Mouse (Mus musculus) megakaryocyte, embryonic 14.5 days (primary cell): ENCODE measurements around the gene Pcgf2. TPM values are rescaled to one million over a fixed set of nuclear protein-coding genes. Genes with fewer than 3 reads are reported as not detected.
"Not testable (repeated sequence)": the region's sequence is repeated elsewhere in the genome, so short reads cannot be mapped to it uniquely, and the experiment has no call there.

Source experiments
- H3K27me3 ChIP-seq: replicated peaks from 2 replicates; pipeline ENCODE3; 2012; ENCODE audit warnings: inconsistent platforms
- H3K36me3 ChIP-seq: replicated peaks from 2 replicates; pipeline ENCODE3; 2012; ENCODE audit warnings: low read length, inconsistent platforms, mixed read lengths
- H3K4me1 ChIP-seq: 2 replicates; pipeline ENCODE4 v1.6.1; 2012; ENCODE audit warnings: inconsistent platforms
- H3K4me3 ChIP-seq: replicated peaks from 2 replicates; pipeline ENCODE3; 2012; ENCODE audit warnings: moderate library complexity, mild to moderate bottlenecking, inconsistent platforms
- H3K9me3 ChIP-seq: 2 replicates; pipeline ENCODE4 v1.6.1; 2012; ENCODE audit warnings: inconsistent platforms
- FLI1 ChIP-seq: IDR thresholded peaks from 2 replicates; pipeline ENCODE4 v1.6.1; 2012; ENCODE audit warnings: low read length, inconsistent platforms, mixed read lengths
- GATA1 ChIP-seq: IDR thresholded peaks from 3 replicates; pipeline ENCODE4 v1.6.1; 2012; ENCODE audit warnings: mixed read lengths, low read length, inconsistent platforms, borderline replicate concordance
- polyA plus RNA-seq: library from polyadenylated mRNA; stranded (reverse); fragments of >175 nt; gene quantifications from 2 replicates; pipeline ENCODE4 v1.2.3, GENCODE M21; 2012; ENCODE audit warnings: low replicate concordance; ENCODE audit not compliant: insufficient read depth

Pcgf2 gene
- polyA plus RNA-seq, 1 experiment = 83.4 TPM

DNA sequence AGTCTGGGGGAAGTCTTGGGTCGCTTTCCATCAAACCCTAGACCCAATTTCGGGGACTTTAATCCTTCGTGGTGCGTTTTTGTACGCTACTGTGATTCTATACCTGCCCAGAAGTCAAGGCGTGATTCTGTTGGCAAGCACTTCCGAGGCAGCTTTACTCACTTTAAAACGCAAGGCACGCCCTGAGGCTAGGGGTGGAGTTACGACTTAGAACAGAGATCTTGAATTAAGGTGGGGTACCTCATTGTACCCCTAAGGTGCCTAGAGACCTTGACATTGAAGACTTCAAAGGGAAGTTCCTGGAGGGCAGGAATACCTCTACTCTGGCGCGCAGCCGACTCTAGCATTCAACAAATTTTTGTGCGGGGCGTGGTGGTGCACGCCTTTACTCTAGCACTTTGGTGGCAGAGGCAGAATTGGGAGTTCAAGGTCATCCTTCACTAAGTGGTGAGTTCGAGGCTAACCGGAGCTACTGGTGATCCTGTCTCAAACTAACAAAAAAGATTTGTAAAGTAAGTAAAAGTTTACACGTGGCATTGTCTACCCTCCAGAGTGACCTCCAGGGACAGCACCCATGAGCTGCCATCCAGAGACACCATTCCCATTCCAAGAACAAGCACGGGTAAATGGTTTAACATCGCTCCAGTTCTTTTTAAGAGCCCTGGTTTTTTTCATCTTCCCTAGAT, 37.9 kb downstream of the Pcgf2 start:
- peaks cover 63% of the 10 kb centered on the region for H3K27me3 ChIP-seq
- H3K4me3 ChIP-seq = peak overlapping the region; percentile 93
- peaks cover 8% of the 10 kb centered on the region; the same call in 1 of the 2 replicates for H3K9me3 ChIP-seq
- H3K36me3 ChIP-seq = peaks cover 20% of the 10 kb centered on the region
- TF ChIP-seq GATA1 = no peak
- TF ChIP-seq FLI1 = no peak
- peaks cover 71% of the 10 kb centered on the region for H3K4me1 ChIP-seq

- Histone ChIP-seq H3K36me3 (peaks cover 14% of the 10 kb centered on the region), H3K9me3 (peaks cover 8% of the 10 kb centered on the region; the same call in 1 of the 2 replicates), H3K4me1 (peaks cover 67% of the 10 kb centered on the region), H3K27me3 (peaks cover 64% of the 10 kb centered on the region), H3K4me3 (peak overlapping the region; percentile 93)
- no peak for TF ChIP-seq GATA1
These were observed 38.6 kb downstream of the Pcgf2 start for GRCm38 (mm10) chr11:97661648-97662133.

DNA sequence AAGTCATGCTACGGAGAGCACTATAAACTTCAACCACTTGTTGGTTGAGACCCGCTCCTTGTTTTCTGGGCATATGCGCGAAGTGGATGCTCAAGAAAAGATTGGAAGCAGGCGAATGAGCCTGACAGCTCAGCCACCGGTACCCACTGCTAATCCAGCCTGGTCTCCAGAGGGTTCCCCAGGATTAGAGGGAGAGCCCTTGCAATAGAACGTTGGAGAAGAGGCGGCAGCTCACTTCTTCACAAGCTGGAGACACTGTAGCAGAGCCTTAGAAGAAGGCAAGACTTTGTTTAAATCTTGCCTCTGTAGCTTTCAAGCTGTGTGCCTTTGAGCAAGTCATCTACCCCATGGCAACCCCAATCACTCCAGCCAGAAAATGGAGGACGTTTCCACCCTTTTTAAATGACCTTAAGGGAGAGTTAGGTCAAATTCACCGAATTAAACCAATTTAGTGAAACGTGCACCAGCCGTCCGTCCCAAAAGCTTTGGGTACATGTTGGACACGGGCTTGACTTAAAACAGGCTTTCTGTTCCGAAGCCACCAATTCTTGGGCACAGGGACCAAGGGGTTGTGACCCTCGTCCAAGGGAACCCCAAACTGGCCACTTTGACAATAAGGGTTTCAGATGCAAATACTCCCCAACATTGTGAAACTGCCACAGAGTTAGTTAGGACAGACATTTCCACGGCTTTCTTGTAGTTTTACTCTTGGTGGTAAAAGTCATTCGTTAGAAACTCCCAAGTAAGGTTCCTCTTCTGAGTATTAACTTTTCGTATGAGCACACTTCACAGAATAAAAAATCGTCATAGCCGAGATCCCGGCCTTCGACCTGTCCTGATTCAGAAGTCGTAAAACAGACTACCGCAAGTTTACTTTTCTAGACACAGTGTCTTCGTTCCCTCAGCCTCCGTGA, 39.3 kb downstream of the Pcgf2 start:
- H3K36me3 ChIP-seq = peaks cover 8% of the 10 kb centered on the region
- H3K4me1 ChIP-seq = peaks cover 64% of the 10 kb centered on the region
- peaks cover 6% of the 10 kb centered on the region; the same call in 1 of the 2 replicates for H3K9me3 ChIP-seq
- peak overlapping the region; percentile 93 for H3K4me3 ChIP-seq
- peaks cover 64% of the 10 kb centered on the region for H3K27me3 ChIP-seq
- TF ChIP-seq FLI1 (no peak), GATA1 (no peak)

DNA sequence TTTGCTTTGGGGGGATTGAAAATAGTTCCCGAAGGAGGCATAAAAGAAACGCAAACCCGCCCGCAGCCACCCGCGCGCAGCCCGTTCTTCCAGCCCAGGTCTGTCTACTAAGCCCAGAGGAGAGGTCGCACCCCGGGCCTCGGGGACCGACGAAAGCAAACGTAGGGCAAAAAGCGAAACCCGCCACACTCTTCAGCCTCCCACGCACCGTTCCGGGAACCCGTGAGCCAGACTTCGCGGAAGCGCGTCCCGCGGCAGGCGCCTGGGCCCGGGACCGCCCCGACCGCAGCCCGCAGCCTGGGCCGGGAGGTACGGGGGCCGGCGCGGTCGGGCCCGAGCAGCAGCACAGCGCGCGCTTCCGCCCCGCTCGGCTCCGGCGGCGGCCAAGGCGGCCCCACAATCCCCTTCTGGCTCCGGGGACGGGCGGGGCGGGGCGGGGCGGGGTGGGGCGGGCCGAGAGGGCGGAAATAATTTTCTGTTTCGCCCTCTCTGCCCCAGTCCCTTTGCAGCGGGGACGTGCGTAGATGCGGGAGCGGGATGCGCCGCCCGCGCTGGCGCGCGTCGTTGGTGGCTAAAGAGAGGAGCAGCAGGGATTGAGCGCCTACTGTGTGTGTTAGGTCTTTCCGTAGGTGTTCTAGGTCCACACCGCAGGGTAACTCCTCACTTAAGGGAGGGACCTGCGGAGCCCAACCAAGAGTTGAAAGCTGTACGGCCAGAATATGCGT, 40.1 kb downstream of the Pcgf2 start:
- TF ChIP-seq GATA1 (no peak), FLI1 (no peak)
- Histone ChIP-seq H3K4me3 (peak overlapping the region; percentile 93), H3K9me3 (no peaks in the 10 kb centered on the region), H3K27me3 (peaks cover 64% of the 10 kb centered on the region), H3K4me1 (peaks cover 58% of the 10 kb centered on the region), H3K36me3 (no peaks in the 10 kb centered on the region)

GRCm38 (mm10) chr11:97659267-97659989, 40.9 kb downstream of the Pcgf2 start:
- Histone ChIP-seq H3K36me3 (no peaks in the 10 kb centered on the region), H3K4me3 (peak overlapping the region; percentile 93), H3K27me3 (peaks cover 65% of the 10 kb centered on the region), H3K9me3 (no peaks in the 10 kb centered on the region), H3K4me1 (peaks cover 55% of the 10 kb centered on the region)
- TF ChIP-seq GATA1 (no peak), FLI1 (no peak)

DNA sequence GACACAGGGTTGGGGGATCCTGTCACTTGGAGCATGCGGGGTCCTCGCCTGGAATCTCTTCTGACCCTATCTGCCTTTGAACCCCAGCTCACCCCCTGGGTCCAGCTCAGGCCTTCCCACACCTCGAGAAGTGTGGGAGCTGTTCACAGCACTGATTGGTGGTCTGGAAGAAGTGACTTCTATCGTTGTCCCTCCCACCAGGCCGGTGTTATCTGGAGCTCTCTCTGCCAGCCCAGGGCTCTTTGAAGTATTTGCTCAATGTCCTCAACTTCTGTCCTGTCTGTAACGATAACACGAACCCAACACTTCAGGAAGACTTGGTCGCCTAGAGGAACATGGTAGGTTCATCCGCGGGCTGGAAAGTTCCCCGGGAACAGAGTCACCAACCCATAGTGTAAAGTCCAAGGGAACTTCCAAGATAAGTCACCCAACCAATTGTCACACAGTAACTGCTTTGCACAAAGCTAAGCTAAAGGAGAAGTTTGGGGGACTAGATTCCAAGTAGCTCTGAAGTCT, 41.5 kb downstream of the Pcgf2 start:
- Histone ChIP-seq H3K4me1 (peaks cover 49% of the 10 kb centered on the region), H3K36me3 (peaks cover under 1% of the 10 kb centered on the region), H3K9me3 (peaks cover 1% of the 10 kb centered on the region; the same call in 1 of the 2 replicates), H3K27me3 (peaks cover 62% of the 10 kb centered on the region), H3K4me3 (peak overlapping the region; percentile 93)
- TF ChIP-seq GATA1 (no peak), FLI1 (no peak)

DNA sequence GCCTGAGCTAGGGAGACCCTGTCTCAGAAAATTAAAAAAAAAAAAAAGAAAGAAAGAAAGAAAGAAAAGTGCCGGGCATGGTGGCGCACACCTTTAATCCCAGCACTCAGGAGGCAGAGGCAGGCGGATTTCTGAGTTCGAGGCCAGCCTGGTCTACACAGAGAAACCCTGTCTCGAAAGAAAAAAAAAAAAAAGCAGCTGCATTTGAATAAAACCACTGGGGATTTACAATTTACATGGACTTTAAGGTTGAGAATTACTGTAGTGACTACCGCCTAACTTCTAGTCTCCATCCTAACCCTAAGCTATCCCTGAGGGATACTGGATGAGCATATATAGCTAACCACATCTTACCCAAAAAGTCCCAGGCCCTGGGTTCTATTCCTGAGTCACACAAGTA, 42.3 kb downstream of the Pcgf2 start:
- not testable (repeated sequence) for H3K36me3 ChIP-seq, H3K9me3 ChIP-seq, H3K4me3 ChIP-seq
- Histone ChIP-seq H3K27me3 (peaks cover 62% of the 10 kb centered on the region), H3K4me1 (peaks cover 46% of the 10 kb centered on the region)

DNA sequence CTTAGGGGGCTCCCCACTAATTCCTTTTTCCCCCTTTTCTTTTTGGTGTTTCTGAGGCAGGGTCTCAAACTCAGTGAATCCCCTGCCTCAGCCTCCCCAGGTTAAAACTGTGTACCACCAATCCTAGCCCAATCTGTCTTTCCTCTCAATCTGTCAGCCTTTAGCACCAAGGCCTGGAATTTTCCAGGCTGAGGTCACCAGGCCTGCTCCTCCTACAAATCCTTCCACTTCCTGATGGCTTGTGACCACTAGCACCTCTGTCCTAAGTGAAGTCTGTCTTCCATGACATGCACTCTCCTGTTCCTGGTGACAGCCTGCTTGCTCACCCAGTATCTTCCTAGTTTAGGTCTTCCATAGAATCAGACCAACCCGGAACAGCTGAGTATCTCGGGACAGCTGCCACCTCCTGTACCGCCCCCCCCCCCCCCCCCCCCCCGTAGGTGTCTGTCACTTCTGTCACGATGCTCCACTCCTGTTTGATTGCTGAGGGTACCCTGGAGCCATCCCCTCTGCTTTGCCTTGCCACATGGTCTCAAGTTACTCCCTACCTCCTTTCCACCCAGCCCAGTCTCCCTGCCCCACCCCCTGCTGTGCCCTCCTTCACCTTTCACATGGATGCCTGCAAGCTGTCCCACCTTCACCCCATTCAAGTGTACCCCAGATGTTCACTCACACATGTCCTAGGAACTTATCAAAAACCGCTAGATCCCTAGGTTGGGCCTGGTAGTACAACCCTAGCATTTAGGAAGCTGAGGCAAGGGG, 42.9 kb downstream of the Pcgf2 start:
- TF ChIP-seq GATA1 = no peak
- TF ChIP-seq FLI1 = no peak
- Histone ChIP-seq H3K27me3 (peaks cover 57% of the 10 kb centered on the region), H3K9me3 (peaks cover 5% of the 10 kb centered on the region; the same call in 1 of the 2 replicates), H3K36me3 (peaks cover 4% of the 10 kb centered on the region), H3K4me3 (no peak overlapping the region), H3K4me1 (peaks cover 41% of the 10 kb centered on the region)
